Mouse (Mus musculus) heart, adult 11 months (tissue): ENCODE results near the gene Cdhr1.
"Not testable (repeated sequence)": the region's sequence is repeated elsewhere in the genome, so short reads cannot be mapped to it uniquely, and the experiment has no call there.

Source experiments
- DNase-seq: peaks from one replicate; pipeline ENCODE4 v3.0.0; 2022

Cdhr1 gene

GRCm38 (mm10) chr14:37097956-37098530 lies at the start of gene Cdhr1:
Cdhr1 (minus strand) TSS chr14:37098347.
- peak; percentile 80 for DNase-seq

GRCm38 (mm10) chr14:37139051-37139710 lies 41.0 kb upstream of the Cdhr1 start:
- DNase-seq = peak; percentile 58

GRCm38 (mm10) chr14:37137596-37137995 lies 39.4 kb upstream of the Cdhr1 start:
- DNase-seq = not testable (repeated sequence)

DNA sequence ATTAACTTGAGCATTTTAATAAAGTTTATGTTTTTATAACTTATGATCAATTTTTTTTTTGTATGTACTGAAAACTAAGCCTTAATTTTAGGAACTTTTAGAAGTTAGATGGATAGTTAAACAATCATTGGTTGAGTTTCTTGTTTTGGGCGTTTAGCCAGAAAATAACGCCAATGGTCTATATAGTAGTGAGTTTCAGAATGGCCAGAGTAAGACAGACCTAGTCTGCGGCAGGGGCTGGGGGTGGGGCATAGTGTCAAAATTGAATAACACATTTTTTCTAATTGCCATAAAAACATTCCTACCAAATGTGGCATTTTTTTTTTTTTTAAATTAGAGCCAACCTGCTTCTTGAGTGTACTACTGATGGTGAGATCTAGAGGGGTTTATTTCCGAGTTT lies 38.0 kb upstream of the Cdhr1 start:
- DNase-seq = no peak

GRCm38 (mm10) chr14:37135671-37136070 lies 37.5 kb upstream of the Cdhr1 start:
- DNase-seq = no peak

DNA sequence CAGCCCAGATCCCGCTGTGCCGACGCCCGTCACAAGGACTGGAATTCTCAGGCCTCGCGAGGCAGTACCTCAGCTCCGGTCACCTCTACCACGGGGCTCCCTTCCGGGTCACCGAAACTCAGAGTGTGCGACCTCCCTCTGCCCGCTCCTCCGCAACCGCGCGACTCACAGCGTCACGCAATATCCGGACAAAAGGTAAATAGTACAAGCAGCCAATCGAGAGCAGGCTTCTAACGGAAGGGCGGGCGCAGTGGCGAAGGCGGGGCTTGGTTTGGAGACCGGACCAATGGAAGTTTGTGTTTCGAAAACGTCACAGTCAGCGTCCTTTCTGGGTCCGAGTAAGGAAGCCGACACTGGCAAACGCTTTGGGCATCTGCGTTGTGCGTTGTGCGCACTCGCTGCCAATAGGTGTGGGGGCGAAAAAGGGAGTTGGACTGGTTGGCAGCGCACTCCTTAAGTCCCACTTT lies 37.0 kb upstream of the Cdhr1 start, which contains the start of gene Ghitm:
Gene Ghitm (minus strand): TSS at position 146 of the 467 bp plus-strand sequence.
- DNase-seq = peak; percentile 100

DNA sequence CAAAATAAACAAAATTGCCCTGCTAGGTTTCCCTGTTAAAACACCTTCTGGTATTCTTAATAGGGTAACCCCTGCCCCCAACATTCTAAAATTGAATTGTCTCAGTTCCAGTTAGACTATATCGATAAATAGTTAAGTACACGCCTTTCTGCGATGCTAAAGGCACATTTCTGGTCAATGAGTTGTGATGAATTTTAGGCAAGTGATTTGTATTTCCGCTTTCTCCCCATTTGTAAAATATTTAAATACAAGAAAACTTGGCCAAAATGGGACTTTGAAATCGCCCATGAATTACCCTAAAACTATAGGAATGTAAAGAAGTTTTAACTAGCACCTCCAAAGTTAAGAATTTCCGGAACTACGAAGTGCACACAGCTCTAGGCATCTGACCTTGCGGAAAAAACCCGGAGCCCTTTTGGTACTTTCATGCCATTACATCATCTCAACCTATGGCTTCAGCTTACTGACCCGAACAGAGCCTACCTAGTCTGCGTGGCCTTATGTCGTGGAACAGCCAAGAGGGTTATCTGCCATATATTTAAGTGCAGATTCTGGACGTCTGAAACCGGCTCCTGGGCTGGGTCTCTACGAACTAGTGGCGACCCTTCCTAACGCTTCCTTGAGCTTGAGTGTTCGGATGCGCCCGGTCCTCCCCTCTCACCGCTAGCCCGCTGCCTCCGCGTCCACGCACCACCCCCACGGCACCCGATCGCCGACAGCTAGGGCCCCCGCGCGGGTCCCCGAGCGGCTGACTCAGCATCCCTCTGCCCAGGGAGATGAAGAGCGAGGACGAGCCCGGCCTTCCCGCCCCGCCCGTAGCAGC lies 36.4 kb upstream of the Cdhr1 start:
- no peak for DNase-seq

DNA sequence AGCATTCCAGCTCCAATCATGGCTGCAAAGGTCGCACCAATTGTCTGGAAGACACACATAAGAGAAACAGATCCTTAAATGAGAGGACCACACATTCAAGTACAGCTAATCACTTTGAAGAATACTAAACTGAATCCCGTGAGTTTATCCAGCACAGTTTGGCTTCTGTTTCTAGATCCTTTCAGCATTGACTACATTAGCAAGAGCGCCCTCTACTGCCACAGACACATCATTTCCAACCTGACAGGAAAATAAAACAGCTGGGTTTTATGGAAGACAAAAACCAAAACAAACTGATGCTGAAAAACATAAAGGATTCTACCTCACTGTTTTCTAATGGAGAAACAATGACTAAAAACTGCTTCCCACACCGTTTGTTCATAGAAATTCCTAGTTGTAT lies 29.5 kb upstream of the Cdhr1 start:
- peak; percentile 63 for DNase-seq

DNA sequence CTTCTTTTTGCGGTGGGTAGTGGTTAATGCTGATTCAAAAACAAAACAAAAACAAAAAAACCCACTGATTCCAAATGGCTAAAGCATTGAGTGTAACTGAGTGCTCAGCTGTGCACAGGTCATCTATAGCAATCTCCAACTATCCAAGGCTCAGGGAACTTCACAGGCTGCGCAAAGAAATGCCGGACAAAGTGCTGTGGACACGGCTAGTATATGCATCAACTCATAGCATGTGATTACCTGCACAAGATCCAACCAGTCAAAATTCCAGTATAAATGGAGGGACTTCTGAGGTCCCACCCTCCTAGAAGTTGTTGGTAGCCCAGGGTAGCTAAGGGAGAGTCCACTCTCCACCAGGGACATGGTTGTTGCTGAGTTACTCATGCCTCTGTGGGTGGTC lies 21.1 kb upstream of the Cdhr1 start:
- DNase-seq = peak; percentile 53

DNA sequence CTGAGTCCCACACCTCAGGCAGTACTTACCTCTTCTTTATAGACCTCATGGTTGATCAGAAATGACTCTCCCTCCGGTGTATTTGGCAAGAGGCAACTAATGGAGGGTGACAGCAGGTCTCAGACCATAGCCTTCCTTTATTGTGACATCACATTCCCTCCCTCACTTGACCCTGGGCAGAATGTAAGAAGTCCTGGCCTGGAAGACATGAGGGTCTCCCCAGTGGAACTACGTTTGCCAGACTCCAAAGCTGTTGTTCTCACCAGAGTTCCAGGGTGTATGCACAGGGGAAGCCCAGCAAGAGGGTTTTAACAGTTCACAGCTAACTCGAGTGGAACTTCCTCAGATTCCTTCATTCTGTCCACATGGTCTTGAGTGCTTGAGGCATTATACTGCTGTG lies 15.8 kb upstream of the Cdhr1 start, which contains the start of gene 2610528A11Rik:
Gene 2610528A11Rik (minus strand): TSS at position 101 of the 400 bp plus-strand sequence.
- peak; percentile 76 for DNase-seq

DNA sequence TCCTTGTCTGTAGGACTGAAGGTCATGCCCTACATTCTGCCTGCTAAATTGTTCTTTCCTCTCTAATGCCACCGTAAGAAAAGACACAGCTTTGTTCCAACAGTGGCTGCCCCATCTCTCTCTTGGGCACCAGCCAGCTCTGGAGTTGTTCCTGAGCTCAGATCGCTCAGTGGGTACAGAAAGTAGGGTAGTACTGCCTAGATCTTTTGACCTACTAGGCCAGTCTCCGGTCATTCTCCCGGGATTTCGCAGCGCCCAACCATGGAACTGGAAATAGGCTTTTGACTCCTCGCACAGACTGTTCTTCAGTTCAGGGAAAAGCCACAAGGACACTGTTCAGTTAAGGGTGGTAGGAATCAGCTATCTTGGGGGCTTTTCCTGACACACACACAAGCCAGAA lies 14.8 kb upstream of the Cdhr1 start:
- peak; percentile 72 for DNase-seq

DNA sequence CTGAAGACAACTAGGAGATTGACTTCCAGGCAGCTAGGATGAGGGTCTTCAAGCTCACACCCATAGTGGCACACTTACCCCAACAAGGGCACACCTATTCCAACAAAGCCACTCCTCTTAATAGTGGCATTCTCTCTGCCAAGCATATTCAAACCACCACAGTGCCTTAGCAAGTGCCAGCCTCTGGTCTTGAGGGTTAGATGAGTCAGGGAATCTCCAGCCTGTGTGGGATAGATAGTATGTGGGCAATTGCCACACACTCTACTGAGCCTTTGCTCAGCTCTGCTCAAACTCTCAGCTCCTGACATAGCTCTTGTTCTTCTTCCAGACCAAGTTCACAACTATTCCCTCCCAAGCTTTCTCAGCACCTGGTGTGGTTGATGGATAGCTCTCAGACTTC lies 13.2 kb upstream of the Cdhr1 start:
- peak; percentile 52 for DNase-seq

GRCm38 (mm10) chr14:37110456-37110855 lies 12.3 kb upstream of the Cdhr1 start:
- no peak for DNase-seq

DNA sequence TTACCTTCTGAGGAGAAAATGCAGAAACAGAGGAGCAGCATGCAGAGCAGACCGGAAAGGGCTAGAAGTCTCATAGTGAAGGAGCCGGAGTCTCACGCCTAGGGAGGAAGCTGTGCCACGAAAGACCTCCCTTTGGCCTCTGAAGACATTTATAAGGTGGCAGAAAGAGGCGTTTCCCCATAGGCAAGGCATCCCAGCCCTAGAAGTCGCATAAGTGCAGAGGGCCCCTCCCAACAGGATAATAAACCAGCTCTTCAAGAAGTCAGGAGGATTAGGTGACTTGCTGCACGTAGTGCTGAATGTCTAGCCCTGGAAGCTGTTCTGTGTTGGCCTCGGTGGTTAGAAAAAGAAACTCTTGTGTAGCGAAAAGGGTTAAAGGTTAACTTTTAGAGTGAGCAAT lies 11.8 kb upstream of the Cdhr1 start:
- peak; percentile 74 for DNase-seq

- DNase-seq = no peak
Observed at GRCm38 (mm10) chr14:37109460-37109859, 11.3 kb upstream of the Cdhr1 start.

DNA sequence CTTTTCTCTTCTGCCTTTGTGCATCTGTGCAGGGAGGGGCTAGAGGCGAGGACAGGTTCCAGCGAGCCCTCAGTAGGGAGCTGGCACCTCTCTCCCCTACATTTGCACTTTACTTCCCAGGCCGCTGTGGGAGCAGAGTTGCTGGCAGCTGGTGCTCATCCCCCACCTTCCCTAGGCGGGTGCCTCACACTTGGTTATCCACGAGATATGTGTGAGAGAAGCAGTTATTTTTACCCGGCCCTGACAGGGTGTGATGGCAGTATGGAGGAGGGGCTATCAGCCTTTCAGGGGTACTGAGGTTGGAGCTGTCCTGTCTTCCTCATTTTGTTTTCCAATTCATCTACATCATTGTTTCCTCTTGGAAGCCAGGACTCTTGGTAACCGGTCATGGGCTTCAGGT lies 7.7 kb upstream of the Cdhr1 start:
- peak; percentile 64 for DNase-seq

- peak; percentile 90 for DNase-seq
Observed at GRCm38 (mm10) chr14:37104747-37105146, 6.6 kb upstream of the Cdhr1 start.

- peak; percentile 56 for DNase-seq
Observed at GRCm38 (mm10) chr14:37102484-37102883, 4.3 kb upstream of the Cdhr1 start.

DNA sequence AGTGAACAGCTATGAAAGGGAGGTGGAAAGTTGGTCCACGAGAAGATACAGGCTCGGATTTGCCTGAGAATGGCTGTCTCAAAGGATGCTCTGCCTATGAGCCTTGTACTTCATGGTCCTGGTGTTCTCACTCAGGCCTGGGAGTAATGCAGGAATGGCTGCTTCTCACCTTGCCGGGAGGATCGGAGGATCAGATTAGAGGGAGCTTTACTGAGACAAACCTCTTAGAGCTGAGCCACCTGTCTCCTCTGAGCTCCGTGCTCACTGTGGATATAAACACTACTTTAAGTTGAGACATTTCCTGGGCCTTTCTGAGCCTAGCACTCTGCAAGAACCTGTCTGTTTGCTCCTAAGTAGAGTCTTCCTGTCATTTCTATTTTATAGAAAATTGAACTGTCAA lies 3.4 kb upstream of the Cdhr1 start:
- peak; percentile 52 for DNase-seq

GRCm38 (mm10) chr14:37095556-37095955 lies 2.6 kb downstream of the Cdhr1 start:
- peak; percentile 50 for DNase-seq

GRCm38 (mm10) chr14:37094436-37094835 lies 3.7 kb downstream of the Cdhr1 start:
- DNase-seq = peak; percentile 73

- DNase-seq = no peak
Observed at GRCm38 (mm10) chr14:37083755-37084154, 14.4 kb downstream of the Cdhr1 start.

GRCm38 (mm10) chr14:37080724-37081123 lies 17.4 kb downstream of the Cdhr1 start:
- DNase-seq = peak; percentile 75

- peak; percentile 64 for DNase-seq
Observed at GRCm38 (mm10) chr14:37068516-37068915, 29.6 kb downstream of the Cdhr1 start.
